Mouse (Mus musculus): ENCODE data around the gene Nprl3. TPM values are rescaled to one million over a fixed set of nuclear protein-coding genes. Genes with fewer than 3 reads are reported as not detected.

Nprl3 gene
- polyA plus RNA-seq, 1 experiment = 84.0 TPM

- no peak for TF ChIP-seq POLR2A (IDR thresholded peaks at IDR 0.05; ENCODE audit: borderline replicate concordance, extremely low read depth, insufficient read depth, insufficient read length, poor library complexity, severe bottlenecking)
- no peak for TF ChIP-seq CTCF (IDR thresholded peaks at IDR 0.05; ENCODE audit: borderline replicate concordance, extremely low read depth, insufficient read depth, insufficient read length)
- no peak for DNase-seq (ENCODE audit: low read depth)
These were observed 39.1 kb downstream of the Nprl3 start for GRCm38 (mm10) chr11:32228292-32228845.

- TF ChIP-seq CTCF (IDR thresholded peaks at IDR 0.05; ENCODE audit: borderline replicate concordance, extremely low read depth, insufficient read depth, insufficient read length) = no peak
- TF ChIP-seq POLR2A (IDR thresholded peaks at IDR 0.05; ENCODE audit: borderline replicate concordance, extremely low read depth, insufficient read depth, insufficient read length, poor library complexity, severe bottlenecking) = no peak
- no peak for DNase-seq (ENCODE audit: low read depth)
These were observed 40.0 kb downstream of the Nprl3 start for GRCm38 (mm10) chr11:32227555-32227954.

GRCm38 (mm10) chr11:32227041-32227440 is 40.5 kb downstream of the Nprl3 start:
- TF ChIP-seq POLR2A (IDR thresholded peaks at IDR 0.05; ENCODE audit: borderline replicate concordance, extremely low read depth, insufficient read depth, insufficient read length, poor library complexity, severe bottlenecking) (no peak), CTCF (IDR thresholded peaks at IDR 0.05; ENCODE audit: borderline replicate concordance, extremely low read depth, insufficient read depth, insufficient read length) (no peak)
- no peak for DNase-seq (ENCODE audit: low read depth)

GRCm38 (mm10) chr11:32226124-32226871 is 41.2 kb downstream of the Nprl3 start, which contains the start of gene Mpg:
Mpg (plus strand) TSS chr11:32226505.
- TF ChIP-seq POLR2A (IDR thresholded peaks at IDR 0.05; ENCODE audit: borderline replicate concordance, extremely low read depth, insufficient read depth, insufficient read length, poor library complexity, severe bottlenecking) (peak; percentile 92), CTCF (IDR thresholded peaks at IDR 0.05; ENCODE audit: borderline replicate concordance, extremely low read depth, insufficient read depth, insufficient read length) (no peak)
- peak; percentile 94 for DNase-seq (ENCODE audit: low read depth)

GRCm38 (mm10) chr11:32225222-32226104 is 42.0 kb downstream of the Nprl3 start:
- DNase-seq (ENCODE audit: low read depth) = peak; percentile 43
- TF ChIP-seq CTCF (IDR thresholded peaks at IDR 0.05; ENCODE audit: borderline replicate concordance, extremely low read depth, insufficient read depth, insufficient read length) (no peak), POLR2A (IDR thresholded peaks at IDR 0.05; ENCODE audit: borderline replicate concordance, extremely low read depth, insufficient read depth, insufficient read length, poor library complexity, severe bottlenecking) (no peak)

- DNase-seq (ENCODE audit: low read depth) = peak; percentile 88
These were observed 42.9 kb downstream of the Nprl3 start for GRCm38 (mm10) chr11:32224468-32225139.

GRCm38 (mm10) chr11:32223297-32223967 is 44.1 kb downstream of the Nprl3 start:
- TF ChIP-seq CTCF (IDR thresholded peaks at IDR 0.05; ENCODE audit: borderline replicate concordance, extremely low read depth, insufficient read depth, insufficient read length) (peak; percentile 9; the same call in 1 of the 2 replicates), POLR2A (IDR thresholded peaks at IDR 0.05; ENCODE audit: borderline replicate concordance, extremely low read depth, insufficient read depth, insufficient read length, poor library complexity, severe bottlenecking) (no peak)
- no peak for DNase-seq (ENCODE audit: low read depth)

More at GRCm38 (mm10) chr11:32224468-32225139, 42.9 kb downstream of the Nprl3 start:
- TF ChIP-seq POLR2A (IDR thresholded peaks at IDR 0.05; ENCODE audit: borderline replicate concordance, extremely low read depth, insufficient read depth, insufficient read length, poor library complexity, severe bottlenecking) (no peak), CTCF (IDR thresholded peaks at IDR 0.05; ENCODE audit: borderline replicate concordance, extremely low read depth, insufficient read depth, insufficient read length) (no peak)

- no peak for TF ChIP-seq CTCF (IDR thresholded peaks at IDR 0.05; ENCODE audit: borderline replicate concordance, extremely low read depth, insufficient read depth, insufficient read length)
- peak; percentile 32 for DNase-seq (ENCODE audit: low read depth)
These were observed 44.8 kb downstream of the Nprl3 start for GRCm38 (mm10) chr11:32222570-32223194.

- TF ChIP-seq CTCF (IDR thresholded peaks at IDR 0.05; ENCODE audit: borderline replicate concordance, extremely low read depth, insufficient read depth, insufficient read length) (no peak), POLR2A (IDR thresholded peaks at IDR 0.05; ENCODE audit: borderline replicate concordance, extremely low read depth, insufficient read depth, insufficient read length, poor library complexity, severe bottlenecking) (0 out of 2 replicates have a peak, but pooled peaks have one; percentile 15)
These were observed 45.5 kb downstream of the Nprl3 start, which contains the start of gene Rhbdf1 for GRCm38 (mm10) chr11:32221951-32222409. Rhbdf1 (minus strand) TSS chr11:32222300.

More at GRCm38 (mm10) chr11:32221951-32222409, 45.5 kb downstream of the Nprl3 start, which contains the start of gene Rhbdf1:
- DNase-seq (ENCODE audit: low read depth) = peak; percentile 55

All from brain, embryonic 14.5 days (tissue).